In genomic region chr12:51403987-51404586, GRCm38 (mm10) we compare ENCODE assay signal across 12 mouse cellular contexts. TPM values are rescaled to one million over a fixed set of nuclear protein-coding genes. Genes with fewer than 3 reads are reported as not detected.
A peak's percentile ranks its signal among the peaks of the same experiment; 100 is the strongest.
DNase-seq lines count a peak whose midpoint lies in the region; ATAC-seq and TF ChIP-seq lines count a peak whose summit lies in the region.
"Had no signal": no experiment of that assay in that cellular context is flagged by ENCODE, and none has a peak within 500 bp of the region (broad histone marks: within the 10 kb centered on the region; RNA-seq: fewer than 3 reads in every experiment).

No protein-coding gene starts in this region.

- no peaks in the 10 kb centered on the region for H3K9me3 ChIP-seq in kidney, postnatal 0 days (replicated peaks; ENCODE audit: low read length)
- H3K9me3 ChIP-seq in MEL (replicated peaks; ENCODE audit: insufficient read depth, low read length) = no peaks in the 10 kb centered on the region
- H3K9me3 ChIP-seq: heart, embryonic 12.5 days; liver, embryonic 15.5 days had no signal

- no peaks in the 10 kb centered on the region for H3K4me1 ChIP-seq in kidney, postnatal 0 days (replicated peaks; ENCODE audit: insufficient read depth, low read length)
- no peaks in the 10 kb centered on the region for H3K4me1 ChIP-seq in MEL (ENCODE audit: control insufficient read depth in 1 of 2, insufficient read depth in 2 of 2, low read length in 2 of 2)
- H3K4me1 ChIP-seq: heart, embryonic 12.5 days; liver, embryonic 15.5 days had no signal

- peak; percentile 5 for DNase-seq in CD4-positive, CD25-positive, alpha-beta regulatory T cell, adult 2 months (ENCODE audit: low read depth, low spot score)
- DNase-seq in kidney, postnatal 0 days (ENCODE audit: low spot score) = peak; percentile 28
- DNase-seq in kidney, postnatal 10 days = no peak
- DNase-seq in MEL (ENCODE audit: low read depth, low spot score) = peak; percentile 51
- DNase-seq in induced T-regulatory cell, adult 2 months (ENCODE audit: low read depth) = peak; percentile 30
- DNase-seq in urinary bladder, postnatal 14 days (ENCODE audit: low spot score) = no peak
- no peak for DNase-seq in thymus, postnatal 25 days
- DNase-seq: cerebellum, postnatal 14 days had no signal

- H3K79me2 ChIP-seq in MEL (ENCODE audit: control insufficient read depth, insufficient read depth, low read length, poor library complexity) = no peaks in the 10 kb centered on the region

- TF ChIP-seq EP300 in MEL (IDR thresholded peaks at IDR 0.05; ENCODE audit: low read depth in 1 of 2, low read length in 2 of 2) = no peak

- H3K27ac ChIP-seq in kidney, postnatal 0 days = no peak overlapping the region
- H3K27ac ChIP-seq in MEL (ENCODE audit: control insufficient read depth, low read depth, low read length) = no peak overlapping the region
- H3K27ac ChIP-seq: liver, embryonic 15.5 days had no signal

- H3K36me3 ChIP-seq in kidney, postnatal 0 days (ENCODE audit: insufficient read depth, low read length) = peaks cover 26% of the 10 kb centered on the region
- H3K36me3 ChIP-seq in MEL (ENCODE audit: control insufficient read depth in 1 of 2, insufficient read depth in 2 of 2, low read length in 2 of 2) = peaks cover 0 to 11% of the 10 kb centered on the region in 2 experiments; a peak in 3 of 4 replicates

- 64% methylated on average over 4 of the region's 4 CpGs for WGBS in kidney, postnatal 0 days

- no peak for TF ChIP-seq POLR2A in MEL (IDR thresholded peaks at IDR 0.05; ENCODE audit: control insufficient read depth in 1 of 2, insufficient read depth in 1 of 2, low read depth in 1 of 2, low read length in 2 of 2, poor library complexity in 1 of 2)

- no peak overlapping the region for H3K9ac ChIP-seq in kidney, postnatal 0 days (ENCODE audit: low read depth, low read length)
- H3K9ac ChIP-seq in MEL (ENCODE audit: control insufficient read depth, low read depth, low read length, poor library complexity, severe bottlenecking) = no peak overlapping the region
- H3K9ac ChIP-seq: heart, embryonic 12.5 days; liver, embryonic 15.5 days had no signal

- peak; percentile 62 for TF ChIP-seq RAD21 in MEL (IDR thresholded peaks at IDR 0.05; ENCODE audit: low read depth, low read length)

- no peak overlapping the region for H3K4me2 ChIP-seq in kidney, postnatal 0 days (ENCODE audit: low read length)
- H3K4me2 ChIP-seq: heart, embryonic 12.5 days; liver, embryonic 15.5 days had no signal

- ATAC-seq in CD4-positive, CD25-positive, alpha-beta regulatory T cell, adult 4 months = no peak
- ATAC-seq in kidney, postnatal 0 days (replicated peaks; ENCODE audit: low FRiP score, low read depth) = no peak

- no peaks in the 10 kb centered on the region for H3K27me3 ChIP-seq in kidney, postnatal 0 days (ENCODE audit: insufficient read depth, low read length)
- no peaks in the 10 kb centered on the region for H3K27me3 ChIP-seq in MEL (ENCODE audit: control insufficient read depth in 1 of 2, insufficient read depth in 2 of 2, low read length in 2 of 2)
- H3K27me3 ChIP-seq: heart, embryonic 12.5 days; liver, embryonic 15.5 days had no signal

- no peak overlapping the region for H3K4me3 ChIP-seq in kidney, postnatal 0 days (replicated peaks; ENCODE audit: low read depth, low read length)
- H3K4me3 ChIP-seq in MEL (ENCODE audit: control insufficient read depth in 1 of 2, insufficient read depth in 1 of 2, low read depth in 2 of 2, low read length in 2 of 2) = no peak overlapping the region
- H3K4me3 ChIP-seq: erythroblast, embryonic 14.5 days; heart, embryonic 12.5 days; liver, embryonic 15.5 days had no signal

- TF ChIP-seq CTCF in kidney, postnatal 0 days (IDR thresholded peaks at IDR 0.05; ENCODE audit: low read depth) = peak; percentile 43; the same call in 1 of the 2 replicates
- peak in 1 of 3 experiments; percentile 50; a peak in 2 of 6 replicates for TF ChIP-seq CTCF in MEL (IDR thresholded peaks at IDR 0.05 in 2 of 3, conservative IDR thresholded peaks at IDR 0.05 in 1 of 3; ENCODE audit: control insufficient read depth in 1 of 3, insufficient read depth in 1 of 3, low read depth in 2 of 3, low read length in 3 of 3, poor library complexity in 1 of 3, severe bottlenecking in 1 of 3)

TF ChIP-seq in MEL, 35 proteins besides CTCF, POLR2A, EP300 and RAD21:
- peak; percentile 86 for TF ChIP-seq ZNF384 (IDR thresholded peaks at IDR 0.05; ENCODE audit: low read depth, low read length)
- TF ChIP-seq SMC3 (IDR thresholded peaks at IDR 0.05; ENCODE audit: low read depth, low read length) = peak; percentile 42
- peak; percentile 26; the same call in 1 of the 2 replicates for TF ChIP-seq ZC3H11A (IDR thresholded peaks at IDR 0.05; ENCODE audit: low read depth, low read length)
- TF ChIP-seq POLR2AphosphoS5 (IDR thresholded peaks at IDR 0.05; ENCODE audit: borderline replicate concordance, low read depth, low read length) = no peak
TF ChIP-seq in MEL: peak in this region for 3.

RNA-seq across cellular contexts. Expression of gene Scfd1, which starts 26.8 kb away (rescaled TPM):
- 10 to 100 TPM; 89.3 to 94.5 TPM for polyA plus RNA-seq in CD4-positive, CD25-positive, alpha-beta regulatory T cell, adult 4 months (2017; shearing (Covaris generic))
- polyA plus RNA-seq in kidney, postnatal 0 days (2015; fragmentation: Nextera tagmentation; extraction: Ambion mirVana) = 83.9 and 85.1 TPM in 2 replicates
- total RNA-seq in MEL (2012; rRNA removed) = 35.4 and 36.6 TPM in 2 replicates
- polyA plus RNA-seq in MEL (2012; ENCODE audit: insufficient read depth in 1 of 2, insufficient read length in 2 of 2, low read depth in 1 of 2, low replicate concordance in 2 of 2, missing spikeins in 1 of 2) = 10 to 100 TPM in 1 of 2 experiments, not detected in 1; 28.0 TPM

RNA-seq across cellular contexts. Expression of gene G2e3, which starts 56.2 kb away (rescaled TPM):
- polyA plus RNA-seq in CD4-positive, CD25-positive, alpha-beta regulatory T cell, adult 4 months (2017; shearing (Covaris generic)) = 10 to 100 TPM; 12.4 to 13.7 TPM
- polyA plus RNA-seq in kidney, postnatal 0 days (2015; fragmentation: Nextera tagmentation; extraction: Ambion mirVana) = 19.0 and 19.6 TPM in 2 replicates
- total RNA-seq in MEL (2012; rRNA removed) = 11.3 and 14.1 TPM in 2 replicates
- 10 to 100 TPM; 10.6 to 42.5 TPM for polyA plus RNA-seq in MEL (2012; ENCODE audit: insufficient read depth in 1 of 2, insufficient read length in 2 of 2, low read depth in 1 of 2, low replicate concordance in 2 of 2, missing spikeins in 1 of 2)

Comparison
In these comparisons a context has a peak if more than half of its experiments do, and no peak if none do; other contexts are left out.
1. DNase-seq: peak in CD4-positive, CD25-positive, alpha-beta regulatory T cell, adult 2 months (single experiment), kidney, postnatal 0 days (single experiment), MEL (single experiment) and induced T-regulatory cell, adult 2 months (single experiment); none in kidney, postnatal 10 days (single experiment), urinary bladder, postnatal 14 days (single experiment) and thymus, postnatal 25 days (single experiment).